Mouse (Mus musculus) gonadal fat pad, adult 2 months (tissue): Measurements from ENCODE around the gene Rnf11. TPM values are rescaled to one million over a fixed set of nuclear protein-coding genes. Genes with fewer than 3 reads are reported as not detected.
"Not testable (repeated sequence)": the region's sequence is repeated elsewhere in the genome, so short reads cannot be mapped to it uniquely, and the experiment has no call there.

Source experiments
- DNase-seq: peaks from one replicate; pipeline ENCODE4 v3.0.0-alpha.2; 2012; ENCODE audit warnings: low read depth
- polyA plus RNA-seq: library from polyadenylated mRNA; depleted of rRNA; stranded (reverse); fragments of >200 nt; gene quantifications from 2 replicates; pipeline ENCODE4 v1.2.3, GENCODE M21; 2012; rRNA removed

Gene Rnf11
- polyA plus RNA-seq, 1 experiment = 81.2 TPM

DNA sequence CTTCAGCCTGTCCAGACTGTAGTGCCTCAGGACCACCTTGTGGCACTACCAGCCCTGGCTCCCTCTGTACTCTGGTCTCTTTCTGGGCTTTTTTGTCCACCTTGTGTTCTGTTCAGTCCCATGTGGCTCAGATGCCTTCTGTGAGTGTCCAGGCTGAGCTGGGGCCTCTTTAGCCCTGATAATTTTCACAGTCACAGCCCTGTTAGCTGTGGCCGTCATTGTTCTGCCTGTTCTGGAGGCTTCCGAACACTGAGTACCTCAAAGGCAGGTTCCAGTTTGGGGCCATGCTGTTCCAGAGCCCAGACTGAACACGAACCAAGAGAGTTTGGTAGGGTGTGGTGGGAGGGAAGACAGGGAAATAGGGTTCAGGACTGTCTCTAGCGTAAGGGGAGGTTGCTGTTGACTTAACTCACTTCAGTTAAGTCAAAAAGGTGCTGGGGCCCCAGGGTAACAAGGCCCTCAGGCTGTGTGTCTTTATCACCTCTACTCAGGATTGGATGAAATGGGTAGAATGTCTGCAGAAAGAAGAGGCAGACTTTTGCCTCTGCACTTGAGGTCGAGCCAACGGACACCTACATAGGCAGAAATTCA, 73.1 kb downstream of the Rnf11 start:
- DNase-seq = no peak

DNA sequence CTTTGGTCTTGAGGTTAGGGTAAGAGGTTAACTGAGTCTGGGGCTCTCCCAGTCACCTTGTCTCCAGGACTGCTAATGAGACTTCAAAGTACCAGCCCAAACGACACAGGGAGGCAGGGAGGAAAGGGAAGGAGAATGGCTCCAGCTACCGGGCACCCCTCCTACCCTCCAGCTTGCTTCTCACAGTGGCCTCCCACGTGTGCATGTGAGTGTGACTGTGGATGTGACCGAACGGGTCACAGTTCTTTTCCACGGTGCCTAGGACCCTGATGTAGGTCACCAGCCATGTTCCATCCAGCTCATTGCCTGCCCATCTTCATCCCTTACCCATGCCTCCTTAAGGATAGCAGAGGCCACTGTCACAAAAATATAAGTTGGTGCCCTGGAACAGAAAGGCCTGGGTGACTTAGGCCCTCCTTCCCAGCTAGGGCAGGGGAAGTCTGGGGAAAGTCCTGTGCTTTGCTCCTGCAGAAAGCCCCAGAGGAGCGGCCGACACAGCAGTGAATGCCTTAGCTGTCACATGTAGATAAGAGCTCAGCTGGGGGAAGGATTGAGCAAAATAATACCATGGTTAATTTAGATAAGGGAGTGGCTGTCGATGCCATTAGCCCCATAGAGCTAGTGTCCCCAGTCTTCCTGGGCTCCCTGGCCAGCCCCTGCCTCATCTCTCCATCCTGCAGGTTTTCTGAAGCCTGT, 73.7 kb downstream of the Rnf11 start:
- no peak for DNase-seq

DNA sequence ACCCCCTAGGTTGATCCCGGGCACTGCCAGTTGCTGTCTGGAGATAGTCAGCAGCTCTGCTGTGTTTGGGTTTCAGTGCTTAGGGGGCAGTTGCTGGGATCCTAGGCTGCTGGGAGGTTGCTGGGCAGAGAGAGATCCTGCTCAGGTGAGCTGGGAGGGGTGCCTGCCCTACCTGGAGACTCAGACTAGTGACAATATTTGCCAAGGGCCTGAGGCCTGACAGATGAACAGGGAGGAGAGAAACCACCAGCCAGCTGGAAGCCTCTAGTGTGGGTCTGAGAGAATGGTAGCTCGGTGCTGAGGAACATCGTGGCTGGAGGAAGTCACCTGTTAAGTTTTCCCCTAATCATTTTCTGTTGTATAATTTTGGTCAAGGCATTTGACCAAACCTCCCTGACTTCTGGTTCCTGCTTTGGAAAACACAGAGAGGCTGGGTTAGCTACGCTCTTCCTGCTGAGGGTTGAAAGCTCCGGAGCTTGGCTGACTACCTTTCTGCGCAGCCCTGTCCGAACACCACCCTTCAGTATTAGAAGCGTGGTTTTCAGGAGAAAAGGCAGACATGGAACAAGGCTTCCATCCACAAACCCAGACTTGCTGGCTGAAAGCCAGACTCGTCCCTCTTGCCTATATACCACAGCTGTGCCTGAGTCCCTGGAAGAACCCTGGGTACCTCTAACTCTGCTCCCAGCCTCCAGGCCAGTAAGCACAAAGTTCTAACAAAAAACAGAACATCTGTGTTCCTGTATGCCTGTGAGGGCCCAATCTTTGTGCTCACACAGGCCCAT, 76.6 kb downstream of the Rnf11 start:
- no peak for DNase-seq

DNA sequence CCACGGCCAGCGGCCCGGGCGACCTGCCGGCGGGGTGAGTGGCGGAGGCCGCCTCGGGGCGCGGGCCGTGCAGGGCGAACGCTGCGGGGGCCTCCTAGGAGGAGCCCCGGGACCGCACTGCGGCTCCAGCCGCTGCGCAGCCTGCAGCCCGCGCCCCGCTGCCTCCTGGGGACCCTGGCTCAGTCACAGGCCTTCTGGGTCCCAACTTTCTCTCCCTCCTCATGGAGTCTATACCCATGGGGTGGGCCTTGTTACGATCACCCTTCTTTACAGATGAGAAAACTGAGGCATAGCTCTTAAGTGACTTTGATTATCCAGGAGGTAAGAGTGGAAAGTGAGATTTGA, 77.4 kb downstream of the Rnf11 start:
- DNase-seq = no peak

DNA sequence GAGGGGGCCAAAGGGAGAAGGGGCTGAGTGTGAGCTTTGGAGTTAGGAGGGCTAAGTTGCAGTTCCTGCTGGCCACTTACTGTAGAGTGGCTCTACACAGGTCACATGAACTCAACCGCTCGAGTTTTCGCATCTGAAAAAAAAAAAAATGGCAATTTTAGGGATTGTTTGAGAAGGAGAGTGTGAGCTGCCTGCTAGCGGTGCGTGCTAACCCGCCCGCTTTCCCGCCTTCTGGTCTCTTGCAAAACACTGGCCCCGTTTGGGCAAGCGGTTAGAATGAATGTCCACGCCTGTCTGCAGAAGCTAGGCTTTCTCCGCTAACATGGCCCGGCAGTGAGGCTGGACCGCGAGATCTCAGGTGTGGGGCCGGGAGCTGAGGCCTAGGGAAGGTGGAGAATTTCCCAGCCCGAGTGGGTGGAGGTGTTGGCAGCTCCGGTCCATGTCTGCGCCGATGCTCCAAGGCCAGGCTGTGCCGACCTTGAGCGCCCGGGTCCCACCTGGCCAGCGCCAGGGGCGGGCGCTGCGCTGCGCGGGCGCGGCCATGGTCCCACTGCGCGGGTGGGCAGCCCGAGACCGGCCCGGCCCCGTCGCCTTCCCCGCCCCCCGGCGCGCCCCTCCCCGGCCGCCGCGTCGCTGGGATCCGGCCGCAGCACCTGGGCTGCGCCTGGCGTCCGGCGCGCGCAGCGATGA, 77.9 kb downstream of the Rnf11 start, which contains the start of gene Ttc39a:
Ttc39a (plus strand) TSS at position 138 of the 690 bp plus-strand sequence.
- no peak for DNase-seq

DNA sequence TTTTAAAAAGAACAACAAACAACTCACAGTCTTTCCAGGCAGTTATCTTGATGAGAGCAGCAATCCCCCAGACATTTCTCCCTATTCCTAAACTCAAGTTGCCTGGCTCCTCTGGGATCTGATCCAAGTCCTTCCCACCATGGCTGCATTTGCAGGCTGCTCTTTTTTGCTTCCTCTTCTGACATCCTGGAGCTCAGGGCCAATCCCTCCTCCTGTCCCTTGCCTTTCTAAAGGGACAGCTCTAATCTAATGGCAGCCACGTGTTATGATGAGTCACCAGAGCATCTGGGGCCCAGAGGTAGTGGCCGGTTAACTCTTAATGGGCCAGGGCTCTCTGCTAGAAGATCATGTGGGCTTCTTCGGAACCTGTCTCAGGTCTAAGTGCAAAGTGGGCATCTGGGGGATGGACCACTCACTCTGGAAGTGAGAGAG, 78.5 kb downstream of the Rnf11 start:
- no peak for DNase-seq

DNA sequence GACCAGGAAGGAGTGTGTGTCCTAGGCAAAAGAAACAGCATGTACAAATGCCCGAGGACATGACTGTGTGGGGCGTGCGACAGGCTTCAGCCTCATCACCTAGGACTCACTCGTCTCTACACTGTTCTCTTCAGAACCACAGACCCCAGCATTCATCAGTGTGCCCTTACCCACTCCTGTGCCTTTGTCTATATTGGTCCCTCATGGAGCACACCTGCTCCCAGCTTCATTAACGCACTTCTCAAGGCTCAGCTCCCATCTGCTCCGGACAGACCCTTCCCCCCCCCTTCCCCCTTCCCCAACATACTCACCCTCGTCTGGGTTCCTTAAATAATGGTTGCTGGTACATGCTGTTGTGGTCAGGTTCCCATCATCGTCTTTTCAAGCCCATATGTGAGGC, 79.1 kb downstream of the Rnf11 start:
- no peak for DNase-seq

DNA sequence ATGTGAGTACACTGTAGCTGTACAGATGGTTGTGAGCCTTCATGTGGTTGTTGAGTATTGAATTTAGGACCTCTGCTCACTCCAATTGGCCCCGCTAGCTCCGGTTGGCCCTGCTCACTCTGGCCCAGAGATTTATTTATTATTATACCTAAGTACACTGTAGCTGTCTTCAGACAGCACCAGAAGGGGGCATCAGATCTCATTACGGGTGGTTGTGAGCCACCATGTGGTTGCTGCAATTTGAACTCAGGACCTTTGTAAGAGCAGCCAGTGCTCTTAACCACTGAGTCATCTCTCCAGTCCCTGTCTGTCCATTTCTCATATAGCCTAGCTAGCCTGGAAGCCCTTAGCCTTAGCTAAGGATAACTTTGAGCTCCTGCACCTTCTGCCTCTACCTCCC, 79.6 kb downstream of the Rnf11 start:
- DNase-seq = not testable (repeated sequence)

DNA sequence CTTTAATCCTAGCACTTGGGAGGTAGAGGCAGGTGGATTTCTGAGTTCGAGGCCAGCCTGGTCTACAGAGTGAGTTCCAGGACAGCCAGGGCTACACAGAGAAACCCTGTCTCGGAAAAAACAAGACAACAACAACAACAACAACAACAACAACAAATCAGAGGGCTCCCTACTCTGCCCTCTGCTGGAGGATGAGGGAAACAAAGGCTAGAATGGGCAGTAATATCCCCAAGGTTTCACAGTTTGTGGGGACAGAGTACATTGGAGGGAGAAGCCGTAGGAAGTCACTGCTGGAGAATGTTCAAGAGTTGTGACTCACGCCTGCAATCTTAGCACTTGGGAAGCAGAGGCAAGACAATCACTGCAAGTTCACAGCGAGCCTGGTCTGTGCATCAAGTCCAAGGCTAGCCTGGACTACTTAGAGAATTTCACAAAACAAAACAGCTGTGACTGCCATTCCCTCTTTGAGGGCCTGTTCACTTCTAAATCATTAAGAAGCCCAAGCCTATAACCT, 83.3 kb downstream of the Rnf11 start:
- DNase-seq = no peak

Other genes with a start within 250 kb of the Rnf11 start
- 13.4 and 14.7 TPM in 2 replicates for gene Eps15, start 204.5 kb downstream of the Rnf11 start, polyA plus RNA-seq
- 18.3 and 24.4 TPM in 2 replicates for gene Ttc39a, start 78.1 kb downstream of the Rnf11 start, polyA plus RNA-seq
- 0.15 TPM in 1 of 2 replicates, not detected in the other for gene 4930522H14Rik, start 46.6 kb upstream of the Rnf11 start, polyA plus RNA-seq
- 59.5 and 75.6 TPM in 2 replicates for gene Cdkn2c, start 182.5 kb upstream of the Rnf11 start, polyA plus RNA-seq
- 11.1 and 11.2 TPM in 2 replicates for gene Faf1, start 191.9 kb upstream of the Rnf11 start, polyA plus RNA-seq